Mouse (Mus musculus) limb, embryonic 12.5 days (tissue): Measurements from ENCODE around the gene Tmem221. TPM values are rescaled to one million over a fixed set of nuclear protein-coding genes. Genes with fewer than 3 reads are reported as not detected.

Experiments used
- ATAC-seq: fragments of 200-750 bp; cut with Nextera tagmentation; 2 replicates; pipeline ENCODE4 v1.8.0; 2017; ENCODE audit warnings: low read depth, moderate TSS enrichment; ENCODE audit not compliant: insufficient number of reproducible peaks, insufficient read depth, low FRiP score, low TSS enrichment
- H3K27ac ChIP-seq: fragments of 300-500 bp; sonication (generic); 2 replicates; pipeline ENCODE4 v1.5.1; 2016; ENCODE audit warnings: mild to moderate bottlenecking, moderate library complexity
- H3K27me3 ChIP-seq: fragments of 300-500 bp; sonication (generic); 2 replicates; pipeline ENCODE4 v1.6.1; 2016; ENCODE audit warnings: mild to moderate bottlenecking, moderate library complexity
- H3K36me3 ChIP-seq: fragments of 300-500 bp; sonication (generic); 2 replicates; pipeline ENCODE4 v1.6.1; 2016; ENCODE audit warnings: mild to moderate bottlenecking, moderate library complexity
- H3K4me1 ChIP-seq: fragments of 300-500 bp; sonication (generic); replicated peaks from 2 replicates; pipeline ENCODE4 v1.6.1; 2016
- H3K4me2 ChIP-seq: fragments of 300-500 bp; sonication (generic); 2 replicates; pipeline ENCODE4 v1.6.1; 2016; ENCODE audit warnings: mild to moderate bottlenecking, moderate library complexity
- H3K4me3 ChIP-seq: fragments of 300-500 bp; sonication (generic); replicated peaks from 2 replicates; pipeline ENCODE4 v1.5.1; 2016; ENCODE audit warnings: mild to moderate bottlenecking
- H3K9ac ChIP-seq: fragments of 300-500 bp; sonication (generic); replicated peaks from 2 replicates; pipeline ENCODE4 v1.6.1; 2016; ENCODE audit warnings: mild to moderate bottlenecking, moderate library complexity
- H3K9me3 ChIP-seq: fragments of 300-500 bp; sonication (generic); 2 replicates; pipeline ENCODE4 v1.6.1; 2016; ENCODE audit warnings: mild to moderate bottlenecking, moderate library complexity
- WGBS: fragments of 180-500 bp; shearing (Covaris S2); methylation state at CpG from one replicate; pipeline ENCODE4 v1.1.7; 2016; 5-methylcytosine and 5-hydroxymethylcytosine counted together
- polyA plus RNA-seq: library from polyadenylated mRNA; unstranded; fragments of >200 nt; fragmentation: Nextera tagmentation; extraction: Ambion mirVana; gene quantifications from 2 replicates; pipeline ENCODE4 v1.2.1, GENCODE M21; 2016

Tmem221 gene
- polyA plus RNA-seq, 1 experiment from 2014 or later = 0.13 TPM

- no peak for ATAC-seq
- Histone ChIP-seq H3K4me2 (no peak overlapping the region), H3K27ac (no peak overlapping the region), H3K4me3 (no peak overlapping the region), H3K4me1 (peaks cover 30% of the 10 kb centered on the region), H3K36me3 (peaks cover 12% of the 10 kb centered on the region), H3K9me3 (no peaks in the 10 kb centered on the region), H3K27me3 (peaks cover 9% of the 10 kb centered on the region; the same call in 1 of the 2 replicates), H3K9ac (no peak overlapping the region)
- WGBS = 93% methylated on average over 4 of the region's 4 CpGs
These were observed 35.7 kb upstream of the Tmem221 start for GRCm38 (mm10) chr8:71594324-71594722.

DNA sequence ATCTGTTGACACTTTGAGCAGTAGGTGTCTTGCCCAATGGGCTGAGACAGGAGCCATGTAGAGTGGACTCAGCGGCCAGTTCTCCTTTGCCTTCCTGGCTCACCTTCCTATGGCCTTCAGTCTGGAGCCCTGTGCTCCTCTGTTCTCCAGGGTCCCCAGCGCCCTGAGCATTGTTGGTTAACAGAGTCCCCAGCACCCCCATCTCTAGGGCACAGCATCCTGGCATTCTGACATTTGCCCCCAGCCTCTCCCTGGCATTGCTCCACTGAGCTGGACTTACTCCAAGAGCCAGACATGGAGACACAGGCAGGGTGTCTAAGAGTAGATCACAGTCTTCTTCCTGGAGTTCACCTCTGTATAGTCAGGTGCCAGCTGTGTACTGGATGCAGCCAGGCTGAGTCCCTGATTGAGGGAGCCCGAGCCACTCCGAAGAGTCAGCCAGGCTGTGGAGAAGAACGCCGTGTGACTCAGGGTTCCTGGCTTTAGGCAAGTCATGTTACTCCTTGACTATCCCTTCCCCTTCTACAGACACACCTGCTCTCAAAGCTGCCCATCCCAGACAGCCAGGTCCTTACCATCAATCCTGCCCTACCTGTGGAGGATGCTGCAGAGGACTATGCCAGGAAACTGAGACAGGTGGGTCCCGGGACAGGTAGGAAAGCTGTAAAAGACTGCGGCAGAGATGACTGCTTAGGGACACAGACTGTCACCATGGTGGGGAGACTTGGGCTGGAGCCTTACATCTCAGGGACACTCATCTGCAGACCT is 35.1 kb upstream of the Tmem221 start:
- H3K9ac ChIP-seq = no peak overlapping the region
- peaks cover 30% of the 10 kb centered on the region for H3K4me1 ChIP-seq
- peak overlapping the region; percentile 88; the same call in 1 of the 2 replicates for H3K4me3 ChIP-seq
- peaks cover 7% of the 10 kb centered on the region for H3K36me3 ChIP-seq
- no peaks in the 10 kb centered on the region for H3K9me3 ChIP-seq
- 0 out of 2 replicates have a peak overlapping the region, but pooled peaks have one; percentile 94 for H3K4me2 ChIP-seq
- H3K27ac ChIP-seq = no peak overlapping the region
- H3K27me3 ChIP-seq = peaks cover 9% of the 10 kb centered on the region; the same call in 1 of the 2 replicates
- WGBS = 96% methylated on average over 8 of the region's 8 CpGs
- no peak for ATAC-seq

GRCm38 (mm10) chr8:71592374-71593170 is 33.9 kb upstream of the Tmem221 start:
- Histone ChIP-seq H3K9ac (peak overlapping the region; percentile 94), H3K27me3 (peaks cover 9% of the 10 kb centered on the region; the same call in 1 of the 2 replicates), H3K9me3 (no peaks in the 10 kb centered on the region), H3K36me3 (peaks cover 7% of the 10 kb centered on the region), H3K4me1 (peaks cover 30% of the 10 kb centered on the region), H3K4me3 (peak overlapping the region; percentile 88), H3K4me2 (peak overlapping the region; percentile 94), H3K27ac (peak overlapping the region; percentile 98)
- ATAC-seq = peak; percentile 28
- WGBS = 5% methylated on average over 60 of the region's 60 CpGs

GRCm38 (mm10) chr8:71591471-71592373 is 33.1 kb upstream of the Tmem221 start, which contains the start of gene Pgls:
Pgls (plus strand) TSS chr8:71592176.
- peak; percentile 77 for ATAC-seq
- H3K27me3 ChIP-seq = peaks cover 9% of the 10 kb centered on the region; the same call in 1 of the 2 replicates

DNA sequence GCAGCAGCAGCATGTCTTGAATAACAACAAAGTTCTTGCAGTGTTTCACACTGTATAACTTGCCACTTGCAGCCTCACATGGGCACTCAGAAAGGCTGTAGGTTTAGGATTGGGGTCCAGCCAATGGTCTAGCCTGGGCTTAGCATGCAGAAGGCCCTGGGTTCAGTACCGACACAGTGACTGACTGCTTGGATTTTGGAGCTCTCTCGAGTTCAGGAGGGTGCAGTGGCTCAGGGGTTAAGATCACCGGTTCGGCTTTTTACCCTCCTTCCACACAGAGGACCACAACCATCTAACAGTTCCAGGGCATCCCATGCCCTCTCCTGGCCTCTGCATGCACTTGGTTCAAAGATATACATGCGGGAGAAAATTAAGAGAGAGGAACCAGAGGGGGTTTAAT is 32.3 kb upstream of the Tmem221 start:
- peak overlapping the region; percentile 88 for H3K4me3 ChIP-seq
- H3K36me3 ChIP-seq = peaks cover 16% of the 10 kb centered on the region
- peaks cover 26% of the 10 kb centered on the region for H3K4me1 ChIP-seq
- H3K9me3 ChIP-seq = no peaks in the 10 kb centered on the region
- no peak overlapping the region for H3K27ac ChIP-seq
- peaks cover 9% of the 10 kb centered on the region; the same call in 1 of the 2 replicates for H3K27me3 ChIP-seq
- no peak for ATAC-seq
- H3K4me2 ChIP-seq = peak overlapping the region; percentile 94
- 30% methylated on average over 5 of the region's 5 CpGs for WGBS
- peak overlapping the region; percentile 94 for H3K9ac ChIP-seq

More at GRCm38 (mm10) chr8:71591471-71592373, 33.1 kb upstream of the Tmem221 start, which contains the start of gene Pgls:
- Histone ChIP-seq H3K9me3 (no peaks in the 10 kb centered on the region), H3K36me3 (peaks cover 11% of the 10 kb centered on the region), H3K4me2 (peak within 1 kb of the TSS; percentile 94), H3K4me3 (peak within 1 kb of the TSS; percentile 88), H3K4me1 (peaks cover 30% of the 10 kb centered on the region), H3K9ac (peak within 1 kb of the TSS; percentile 94), H3K27ac (peak within 1 kb of the TSS; percentile 98)
- under 1% methylated on average over 70 of the region's 71 CpGs for WGBS

- Histone ChIP-seq H3K4me3 (no peak overlapping the region), H3K9ac (no peak overlapping the region), H3K27ac (no peak overlapping the region), H3K4me1 (peaks cover 20% of the 10 kb centered on the region), H3K9me3 (no peaks in the 10 kb centered on the region), H3K27me3 (peaks cover 9% of the 10 kb centered on the region; the same call in 1 of the 2 replicates), H3K4me2 (no peak overlapping the region), H3K36me3 (peaks cover 31% of the 10 kb centered on the region)
- ATAC-seq = no peak
- WGBS = 79% methylated on average over 3 of the region's 3 CpGs
These were observed 30.1 kb upstream of the Tmem221 start for GRCm38 (mm10) chr8:71588762-71589161.

GRCm38 (mm10) chr8:71586891-71587290 is 28.2 kb upstream of the Tmem221 start:
- Histone ChIP-seq H3K9ac (no peak overlapping the region), H3K36me3 (peaks cover 40% of the 10 kb centered on the region), H3K9me3 (no peaks in the 10 kb centered on the region), H3K4me1 (peaks cover 8% of the 10 kb centered on the region), H3K4me2 (no peak overlapping the region), H3K4me3 (no peak overlapping the region), H3K27me3 (peaks cover 9% of the 10 kb centered on the region; the same call in 1 of the 2 replicates), H3K27ac (no peak overlapping the region)
- ATAC-seq = no peak
- 81% methylated on average over 2 of the region's 2 CpGs for WGBS

DNA sequence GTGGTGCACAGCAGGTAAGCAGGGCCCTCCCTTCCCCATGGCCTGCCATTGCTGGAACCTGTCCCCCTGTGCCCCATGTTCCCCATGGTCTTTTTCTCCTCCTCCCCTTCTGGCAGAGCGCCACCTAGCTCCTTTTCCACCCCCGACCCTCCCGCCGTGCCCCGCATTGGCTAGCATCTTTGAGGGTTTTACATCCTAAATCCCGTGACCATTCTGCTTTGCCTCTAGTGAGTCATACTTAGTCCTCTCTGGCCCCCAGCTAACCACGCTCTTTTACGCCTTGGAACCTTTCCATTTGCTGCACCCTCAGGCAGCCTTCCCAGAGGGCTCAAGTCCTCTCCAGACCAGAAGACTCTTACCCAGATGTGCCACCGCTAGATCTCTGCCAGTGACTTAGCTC is 21.5 kb upstream of the Tmem221 start:
- Histone ChIP-seq H3K36me3 (peaks cover 38% of the 10 kb centered on the region), H3K4me3 (no peak overlapping the region), H3K27me3 (no peaks in the 10 kb centered on the region; the same call in 1 of the 2 replicates), H3K4me2 (no peak overlapping the region), H3K9ac (no peak overlapping the region), H3K4me1 (no peaks in the 10 kb centered on the region), H3K27ac (no peak overlapping the region), H3K9me3 (no peaks in the 10 kb centered on the region)
- no peak for ATAC-seq
- 46% methylated on average over 9 of the region's 9 CpGs for WGBS

DNA sequence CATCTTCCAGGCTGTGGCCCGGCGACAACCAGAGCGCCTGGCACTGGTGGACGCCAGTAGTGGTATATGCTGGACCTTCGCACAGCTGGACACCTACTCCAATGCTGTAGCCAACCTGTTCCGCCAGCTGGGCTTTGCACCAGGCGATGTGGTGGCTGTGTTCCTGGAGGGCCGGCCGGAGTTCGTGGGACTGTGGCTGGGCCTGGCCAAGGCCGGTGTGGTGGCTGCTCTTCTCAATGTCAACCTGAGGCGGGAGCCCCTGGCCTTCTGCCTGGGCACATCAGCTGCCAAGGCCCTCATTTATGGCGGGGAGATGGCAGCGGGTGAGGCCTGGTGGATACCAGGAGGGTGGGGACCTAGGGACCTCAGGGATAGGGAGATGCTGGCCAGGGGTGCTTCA is 20.8 kb upstream of the Tmem221 start:
- 86% methylated on average over 14 of the region's 14 CpGs for WGBS
- H3K9me3 ChIP-seq = no peaks in the 10 kb centered on the region
- ATAC-seq = no peak

DNA sequence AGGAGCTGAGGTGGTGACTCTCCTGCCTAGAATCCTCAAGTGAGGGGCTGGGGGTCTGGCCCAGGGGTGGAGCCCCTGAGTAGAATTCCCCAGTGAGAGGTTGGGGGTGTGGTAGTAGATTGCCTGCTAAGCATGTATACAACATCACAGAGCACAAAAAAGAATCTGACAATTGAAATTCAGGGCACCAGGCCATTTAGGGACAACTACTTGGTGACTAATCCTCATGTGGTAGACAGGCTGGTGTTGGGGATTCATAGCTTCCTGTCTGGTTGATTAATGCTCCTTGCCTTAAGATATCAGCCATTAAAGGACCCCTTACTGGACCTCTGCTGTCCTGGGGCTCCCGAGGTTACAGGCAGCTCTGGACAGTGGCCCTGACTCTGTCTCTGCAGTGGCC is 20.3 kb upstream of the Tmem221 start:
- H3K36me3 ChIP-seq = peaks cover 26% of the 10 kb centered on the region
- H3K9ac ChIP-seq = no peak overlapping the region
- no peaks in the 10 kb centered on the region for H3K4me1 ChIP-seq
- no peaks in the 10 kb centered on the region for H3K9me3 ChIP-seq
- no peak overlapping the region for H3K4me3 ChIP-seq
- no peaks in the 10 kb centered on the region; the same call in 1 of the 2 replicates for H3K27me3 ChIP-seq
- H3K27ac ChIP-seq = no peak overlapping the region
- no peak for ATAC-seq
- WGBS = 80% methylated on average over 1 of the region's 1 CpGs
- no peak overlapping the region for H3K4me2 ChIP-seq

More for the DNA sequence above, 20.8 kb upstream of the Tmem221 start:
- Histone ChIP-seq H3K4me1 (no peaks in the 10 kb centered on the region), H3K27me3 (no peaks in the 10 kb centered on the region; the same call in 1 of the 2 replicates), H3K27ac (no peak overlapping the region), H3K9ac (no peak overlapping the region), H3K36me3 (peaks cover 30% of the 10 kb centered on the region), H3K4me3 (no peak overlapping the region), H3K4me2 (no peak overlapping the region)
